Mouse (Mus musculus): ENCODE results near the gene Alkbh7. TPM values are rescaled to one million over a fixed set of nuclear protein-coding genes. Genes with fewer than 3 reads are reported as not detected.

Alkbh7 gene
- total RNA-seq, 1 experiment from 2014 or later: 95.1 TPM

DNA sequence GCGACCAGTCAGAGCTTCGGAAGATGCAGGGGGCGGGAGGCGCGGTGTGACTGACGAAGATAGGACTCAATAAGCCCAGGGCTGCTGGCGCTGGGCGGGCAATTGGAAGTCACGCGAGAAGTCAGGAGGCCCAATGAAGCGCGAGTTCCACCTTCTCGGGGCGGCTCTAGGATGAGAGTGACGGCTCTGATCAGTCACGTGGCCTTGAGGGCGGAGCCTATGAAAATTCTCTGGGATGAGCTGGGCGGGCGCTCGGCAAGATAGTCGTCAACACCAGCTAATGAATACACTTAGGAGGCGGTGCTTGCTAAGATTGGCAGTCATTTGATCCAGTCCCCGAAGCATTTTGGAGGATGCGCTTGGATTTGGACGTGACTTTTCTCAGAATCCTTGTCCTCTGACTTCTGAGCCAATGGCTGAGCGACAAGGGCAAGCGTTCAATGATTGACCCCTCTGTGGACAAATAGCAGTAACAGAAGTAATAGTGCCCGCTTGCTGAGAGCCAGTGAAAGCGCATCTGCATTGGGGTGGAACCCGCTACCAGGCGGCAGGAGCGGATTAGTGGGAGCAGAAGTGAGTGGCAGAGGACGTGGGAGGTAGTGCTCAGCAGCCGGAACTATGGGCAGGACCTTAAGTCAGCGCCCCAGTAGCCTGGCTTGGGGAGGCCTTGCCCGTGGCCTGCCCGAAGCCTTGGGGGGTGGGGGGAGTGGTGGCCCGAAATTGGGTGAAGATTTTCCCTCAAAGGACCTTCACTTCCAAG, 34.7 kb downstream of the Alkbh7 start:
- DNase-seq: peak; percentile 96

DNA sequence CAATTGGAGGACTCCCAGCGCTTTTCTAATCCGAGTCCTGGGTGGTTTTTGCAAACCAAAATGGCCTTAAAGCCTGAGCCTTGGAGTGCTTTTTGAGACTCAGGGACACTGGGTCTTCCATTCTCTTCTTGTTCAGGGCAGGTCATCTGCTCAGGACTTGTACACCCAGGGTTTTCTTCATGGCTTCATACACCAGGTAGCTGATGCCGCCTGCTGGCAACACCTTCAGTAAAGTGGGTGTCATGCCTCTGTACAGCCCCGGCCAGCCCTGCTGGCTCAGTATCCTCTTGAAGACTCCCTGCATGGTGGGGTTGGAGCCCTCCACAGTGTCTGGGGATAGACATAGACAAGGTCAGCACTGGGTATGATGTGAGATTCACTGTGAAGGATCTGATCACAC, 35.7 kb downstream of the Alkbh7 start:
- no peak for DNase-seq

- DNase-seq: no peak
Measured at GRCm38 (mm10) chr17:57038978-57039377, 41.8 kb downstream of the Alkbh7 start.

DNA sequence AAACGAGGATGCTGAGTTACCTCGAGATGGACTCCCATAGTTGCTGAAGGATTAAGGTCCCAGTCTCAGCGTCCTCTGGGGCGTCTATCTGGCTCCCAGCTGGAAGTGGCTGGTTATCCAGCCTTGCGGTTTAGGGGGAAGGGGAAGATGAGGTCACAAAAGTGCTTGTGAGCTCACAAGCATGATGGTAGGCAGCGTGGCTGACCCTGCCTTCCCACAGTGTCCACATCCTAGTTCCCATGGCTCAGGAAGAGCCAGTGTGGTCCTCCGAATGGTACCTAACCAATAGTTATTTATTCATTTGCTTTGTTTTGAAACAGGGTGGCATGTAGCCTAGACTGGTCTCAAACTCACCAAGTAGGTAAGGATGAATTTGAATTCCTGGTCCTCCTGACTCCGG, 44.4 kb downstream of the Alkbh7 start, which contains the start of gene Slc25a41:
Gene Slc25a41, minus strand, starts transcription at position 101 of the 400 bp plus-strand sequence.
- no peak for DNase-seq

DNA sequence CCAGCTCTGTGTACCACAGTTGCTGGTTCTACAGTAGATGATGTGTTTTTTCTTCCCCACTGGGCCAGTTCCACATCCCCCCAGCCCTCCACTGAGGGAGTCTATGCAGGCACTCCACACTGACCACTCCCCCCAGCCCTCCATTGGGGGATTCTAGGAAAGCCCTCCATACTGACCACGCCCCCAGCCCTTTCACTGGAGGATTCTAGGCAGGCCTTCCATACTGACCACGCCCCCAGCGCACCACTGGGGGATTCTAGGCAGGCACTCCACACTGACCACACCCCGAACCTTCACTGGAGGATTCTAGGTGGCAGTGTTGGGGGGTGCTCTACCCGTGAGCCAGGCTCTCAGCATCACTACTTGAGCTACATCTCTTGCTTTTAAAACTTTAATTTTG, 50.3 kb downstream of the Alkbh7 start:
- no peak for DNase-seq

- no peak for DNase-seq
Measured at GRCm38 (mm10) chr17:57048816-57049215, 51.7 kb downstream of the Alkbh7 start.

Other genes starting within 250 kb of the Alkbh7 start
- 3.8 and 5.3 TPM in 2 replicates for gene Nrtn, start 239.8 kb upstream of the Alkbh7 start, total RNA-seq (2021)
- 41.9 and 47.4 TPM in 2 replicates for gene Dus3l, start 232.6 kb upstream of the Alkbh7 start, total RNA-seq (2021)
- gene Prr22, start 227.1 kb upstream of the Alkbh7 start, total RNA-seq (2021): 0.79 and 1.5 TPM in 2 replicates
- 6.9 and 11.1 TPM in 2 replicates for gene Rfx2, start 166.3 kb upstream of the Alkbh7 start, total RNA-seq (2021)
- 0.71 and 0.76 TPM in 2 replicates for gene Acsbg2, start 122.9 kb upstream of the Alkbh7 start, total RNA-seq (2021)
- 5.4 and 8.9 TPM in 2 replicates for gene 1700061G19Rik, start 121.9 kb upstream of the Alkbh7 start, total RNA-seq (2021)
- 36.2 and 36.3 TPM in 2 replicates for gene Mllt1, start 61.9 kb upstream of the Alkbh7 start, total RNA-seq (2021)
- 0.38 and 0.70 TPM in 2 replicates for gene Acer1, start 15.2 kb upstream of the Alkbh7 start, total RNA-seq (2021)
- 106 and 120 TPM in 2 replicates for gene Clpp, start 7.0 kb upstream of the Alkbh7 start, total RNA-seq (2021)
- 0.76 and 2.3 TPM in 2 replicates for gene Pspn, start 2.7 kb downstream of the Alkbh7 start, total RNA-seq (2021)
- gene Gtf2f1, start 13.9 kb downstream of the Alkbh7 start, total RNA-seq (2021): 46.1 and 55.3 TPM in 2 replicates
- 0.64 TPM in 1 of 2 replicates, not detected in the other for gene Gm17949, start 14.1 kb downstream of the Alkbh7 start, total RNA-seq (2021)
- 94.9 and 115 TPM in 2 replicates for gene Khsrp, start 34.2 kb downstream of the Alkbh7 start, total RNA-seq (2021)
- gene Slc25a41, start 44.3 kb downstream of the Alkbh7 start, total RNA-seq (2021): not detected in 2 replicates
- 1.4 TPM in 1 of 2 replicates, not detected in the other for gene Crb3, start 61.8 kb downstream of the Alkbh7 start, total RNA-seq (2021)
- 89.2 and 96.3 TPM in 2 replicates for gene Slc25a23, start 62.5 kb downstream of the Alkbh7 start, total RNA-seq (2021)
- gene Dennd1c, start 81.2 kb downstream of the Alkbh7 start, total RNA-seq (2021): 1.6 TPM in 1 of 2 replicates, not detected in the other
- gene Tubb4a, start 90.4 kb downstream of the Alkbh7 start, total RNA-seq (2021): 4.0 and 5.0 TPM in 2 replicates
- gene Tnfsf9, start 108.0 kb downstream of the Alkbh7 start, total RNA-seq (2021): 0.39 and 0.71 TPM in 2 replicates
- gene Cd70, start 152.4 kb downstream of the Alkbh7 start, total RNA-seq (2021): not detected in 2 replicates
- gene Tnfsf14, start 196.8 kb downstream of the Alkbh7 start, total RNA-seq (2021): not detected in 2 replicates
- gene C3, start 230.8 kb downstream of the Alkbh7 start, total RNA-seq (2021): 280 and 456 TPM in 2 replicates